Mouse (Mus musculus): ENCODE results near the gene Slc16a11. TPM values are rescaled to one million over a fixed set of nuclear protein-coding genes. Genes with fewer than 3 reads are reported as not detected.
A peak's percentile ranks its signal among the peaks of the same experiment; 100 is the strongest.

Gene Slc16a11
- total RNA-seq, 4 experiments from 2014 or later, result 32.3 to 43.4 (median 36.5) TPM

DNA sequence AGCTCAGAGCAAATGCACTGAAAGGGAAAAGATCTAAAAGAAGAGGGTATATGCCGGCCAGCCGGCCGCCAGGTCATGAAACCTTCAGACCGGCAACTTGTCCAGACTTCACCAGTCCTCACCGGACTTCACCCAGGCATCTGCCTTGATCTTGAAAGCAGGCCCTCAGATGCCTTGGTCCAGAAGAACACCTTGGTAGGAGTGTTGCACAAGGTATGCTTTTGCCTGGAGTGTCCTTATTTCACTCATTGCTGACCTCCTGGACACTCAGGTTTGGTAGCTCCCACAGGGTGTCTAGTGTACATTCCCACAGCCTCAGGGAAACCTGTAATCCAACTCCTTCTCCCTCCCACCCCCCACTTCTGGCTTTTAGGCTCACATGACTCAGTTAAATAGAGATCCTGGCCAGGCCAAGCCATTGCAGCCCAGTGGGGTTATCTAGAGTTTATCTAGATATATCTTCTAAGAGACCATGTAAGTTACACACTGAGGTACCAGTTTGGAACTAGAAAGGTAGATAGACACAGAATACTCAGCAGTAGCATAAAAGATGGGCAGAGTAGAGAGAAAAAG, 12.4 kb upstream of the Slc16a11 start:
- DNase-seq (ENCODE audit: low spot score in 2 of 2), result no peak

DNA sequence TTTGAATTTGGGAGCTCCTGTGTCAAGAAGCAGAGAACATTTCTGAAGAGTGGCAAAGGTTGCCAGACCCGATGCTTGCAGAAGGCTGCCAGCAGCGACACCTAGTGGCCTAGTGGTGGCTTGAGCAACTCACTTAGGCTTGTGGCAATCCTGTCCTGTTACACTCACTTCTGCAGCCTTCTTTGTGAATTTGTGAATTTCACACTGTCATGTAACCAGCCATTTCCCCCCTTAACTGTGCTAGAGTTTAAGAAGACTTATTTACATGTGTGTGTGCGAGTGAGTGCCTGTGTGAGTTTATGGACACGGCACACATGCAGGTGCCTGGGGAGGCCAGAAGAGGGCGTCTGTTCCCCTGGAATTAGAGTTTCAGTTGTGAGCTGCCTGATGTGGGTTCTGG, 10.9 kb upstream of the Slc16a11 start:
- peak in 1 of 2 experiments; percentile 59 for DNase-seq (ENCODE audit: low spot score in 2 of 2)

DNA sequence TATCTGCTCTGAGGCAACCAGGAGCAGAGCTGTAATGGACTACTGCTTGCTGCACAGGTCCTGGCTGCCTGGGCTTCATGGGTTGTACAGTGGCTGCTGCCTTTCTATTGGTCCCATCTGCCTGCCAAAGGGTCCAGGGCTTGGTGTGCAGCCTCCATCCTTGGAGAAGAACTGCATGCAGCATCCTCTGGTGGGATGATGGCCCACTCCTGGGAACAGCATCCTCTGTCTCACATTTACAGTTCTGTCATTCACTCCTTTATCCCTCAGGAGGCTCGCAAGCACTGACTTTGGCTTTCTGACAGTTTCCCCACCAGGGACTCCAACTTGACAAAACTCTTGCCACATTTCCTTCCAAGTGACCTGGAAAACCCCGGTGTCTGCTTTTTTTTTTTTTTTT, 5.8 kb upstream of the Slc16a11 start:
- no peak for DNase-seq (ENCODE audit: low spot score in 2 of 2)

DNA sequence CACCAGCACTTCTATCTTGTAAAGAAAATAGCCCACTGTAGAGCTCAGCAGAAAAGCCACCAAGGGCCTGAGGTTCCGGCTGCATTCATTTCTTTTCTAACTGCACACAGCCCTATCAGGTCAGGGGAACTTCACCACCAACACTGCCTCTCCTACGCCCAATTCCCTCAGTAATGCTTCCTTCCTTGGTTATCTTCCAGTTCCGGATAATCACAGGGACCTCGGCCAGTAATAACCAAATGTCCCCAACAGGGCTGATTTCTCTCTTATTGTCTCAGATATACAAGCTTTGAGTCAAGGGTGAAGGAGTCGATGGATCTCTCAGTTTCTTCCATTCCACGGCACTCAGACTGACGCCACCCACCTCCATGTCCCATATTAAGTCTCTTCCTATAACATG, 5.3 kb upstream of the Slc16a11 start:
- no peak for DNase-seq (ENCODE audit: low spot score in 2 of 2)

DNA sequence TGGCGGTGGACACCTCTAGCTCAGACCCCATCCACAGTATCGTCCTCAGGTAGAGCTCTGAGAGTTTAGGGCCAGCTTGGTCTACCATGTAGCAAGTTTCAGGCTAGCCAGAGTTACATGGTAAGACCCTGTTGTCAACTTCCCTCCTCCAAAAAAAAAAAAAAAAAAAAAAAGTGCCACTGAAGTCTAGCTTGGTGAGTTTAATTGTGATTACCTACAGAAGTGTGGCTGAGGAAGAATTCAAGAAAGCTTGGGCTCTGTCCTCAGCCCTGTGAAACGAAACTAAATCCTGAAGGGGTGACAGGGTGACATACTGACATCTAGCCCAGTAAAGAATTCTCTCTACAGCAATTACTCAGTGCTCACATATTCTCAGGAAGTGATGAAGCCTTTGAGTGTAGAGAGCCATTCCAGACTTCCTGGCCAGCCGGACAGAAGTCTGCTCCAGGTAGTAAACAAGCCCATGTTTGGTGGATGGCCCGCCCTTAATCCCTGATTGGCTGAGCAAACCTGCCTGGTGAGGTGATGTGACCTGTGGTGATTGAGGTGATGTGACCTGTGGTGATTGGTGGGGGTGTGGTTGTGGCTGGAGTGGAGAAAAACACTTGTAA, 3.7 kb upstream of the Slc16a11 start:
- DNase-seq (ENCODE audit: low spot score in 2 of 2), result no peak

DNA sequence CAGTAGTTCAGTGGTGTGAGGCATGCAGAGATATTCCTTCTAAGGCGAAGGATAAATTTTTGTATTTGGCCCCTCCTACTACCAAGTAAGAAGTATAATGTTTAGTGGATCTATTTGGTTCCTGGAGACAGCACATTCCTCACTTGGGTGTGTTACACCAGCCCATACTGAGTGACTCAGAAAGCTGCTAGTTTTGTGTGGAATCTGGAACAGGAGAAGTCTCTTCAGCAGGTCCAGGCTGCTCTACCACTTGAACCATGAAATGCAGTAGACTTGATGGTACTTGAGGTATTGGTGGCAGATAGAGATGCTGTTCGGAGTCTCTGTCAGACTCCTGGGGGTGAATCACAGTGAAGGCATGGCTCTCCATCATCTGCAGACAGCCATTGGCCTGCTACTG, 1.9 kb upstream of the Slc16a11 start:
- no peak for DNase-seq (ENCODE audit: low spot score in 2 of 2)

DNA sequence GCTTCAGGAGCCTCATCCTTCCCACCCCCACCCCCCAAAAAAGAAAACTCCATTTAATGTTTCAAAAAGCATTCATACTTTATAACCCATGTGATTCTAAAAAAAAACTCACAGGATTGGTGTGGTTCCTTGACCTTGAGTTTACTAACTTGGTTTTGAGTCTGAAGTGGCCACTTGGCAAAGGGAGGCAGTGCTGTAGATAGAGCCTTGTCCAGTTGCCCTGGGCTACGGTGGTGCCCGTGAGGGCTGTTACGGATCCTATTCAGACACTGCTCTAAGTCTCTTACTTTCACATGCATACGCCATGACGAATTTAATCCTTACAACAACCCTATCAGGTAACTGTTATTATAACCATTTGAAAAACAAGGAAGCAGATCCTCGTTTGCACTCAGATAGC, 580 bp upstream of the Slc16a11 start:
- DNase-seq (ENCODE audit: low spot score in 2 of 2), result no peak

DNA sequence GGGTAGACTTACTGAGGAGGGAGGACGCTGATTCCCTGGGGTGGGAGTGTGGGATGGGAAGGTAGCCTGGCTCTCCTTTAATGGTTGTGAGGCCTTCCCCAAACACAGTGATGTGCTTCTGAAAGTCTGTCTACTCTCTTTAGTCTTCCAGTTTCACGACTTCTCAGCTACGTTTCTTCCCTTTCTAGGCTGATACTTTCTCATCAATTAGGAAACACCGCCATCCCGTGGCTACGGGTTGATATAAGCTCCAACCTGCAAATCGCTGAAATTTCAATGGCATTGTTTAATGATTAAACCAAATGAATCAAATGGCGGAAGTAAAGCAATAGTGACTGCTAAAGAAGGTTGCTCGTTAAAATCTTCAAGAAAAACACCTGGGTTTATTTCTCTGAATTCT, 344 bp downstream of the Slc16a11 start:
- DNase-seq (ENCODE audit: low spot score in 2 of 2), result no peak

DNA sequence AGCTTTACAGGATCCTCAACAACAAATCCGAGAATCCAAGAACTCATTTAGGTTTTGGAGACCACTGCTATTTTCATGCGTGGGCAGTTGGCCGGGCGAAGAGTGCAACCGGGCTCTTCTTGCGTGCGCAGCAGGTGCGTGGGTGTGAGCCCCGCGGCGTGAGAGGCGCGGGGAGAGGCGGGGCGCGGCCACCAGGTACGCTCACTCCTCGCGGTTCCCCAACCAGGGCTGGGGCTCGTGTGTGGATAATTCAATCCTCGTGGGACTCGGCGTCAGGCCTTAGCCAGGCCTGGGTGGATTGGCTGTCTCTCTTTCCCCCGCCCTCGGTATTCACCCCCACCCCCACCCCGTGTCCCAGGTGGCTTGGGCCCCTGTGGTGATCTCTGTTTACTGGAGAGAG, 1.2 kb downstream of the Slc16a11 start:
- DNase-seq (ENCODE audit: low spot score in 2 of 2), result peak in 1 of 2 experiments; percentile 57

DNA sequence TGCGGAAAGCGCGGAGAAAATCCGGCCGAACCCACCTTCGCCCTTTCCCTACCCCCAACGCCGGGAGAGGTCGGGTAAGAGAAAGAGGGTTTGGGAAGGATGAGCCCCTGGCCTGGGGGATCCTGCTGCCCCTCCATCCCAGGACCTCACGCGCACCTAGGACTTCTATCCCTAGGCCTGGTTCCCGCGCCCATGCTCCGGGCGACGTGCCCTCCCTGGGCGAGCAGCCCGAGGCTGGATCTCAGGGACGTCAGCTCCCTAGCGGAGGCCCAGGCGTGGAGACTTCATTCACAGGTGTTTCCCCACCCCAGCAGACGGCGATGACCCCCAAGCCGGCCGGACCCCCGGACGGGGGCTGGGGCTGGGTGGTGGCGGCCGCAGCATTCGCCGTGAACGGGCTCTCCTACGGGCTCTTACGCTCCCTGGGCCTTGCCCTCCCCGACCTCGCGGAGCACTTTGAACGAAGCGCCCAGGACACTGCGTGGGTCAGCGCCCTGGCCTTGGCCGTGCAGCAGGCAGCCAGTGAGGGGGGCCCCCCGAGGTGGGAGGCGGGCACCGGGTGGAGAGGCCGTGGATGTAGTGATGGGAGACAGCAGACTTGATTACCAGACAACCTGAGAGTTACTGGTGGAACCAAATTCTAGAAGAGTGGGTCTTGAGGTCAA, 1.8 kb downstream of the Slc16a11 start:
- DNase-seq (ENCODE audit: low spot score in 2 of 2), result no peak

DNA sequence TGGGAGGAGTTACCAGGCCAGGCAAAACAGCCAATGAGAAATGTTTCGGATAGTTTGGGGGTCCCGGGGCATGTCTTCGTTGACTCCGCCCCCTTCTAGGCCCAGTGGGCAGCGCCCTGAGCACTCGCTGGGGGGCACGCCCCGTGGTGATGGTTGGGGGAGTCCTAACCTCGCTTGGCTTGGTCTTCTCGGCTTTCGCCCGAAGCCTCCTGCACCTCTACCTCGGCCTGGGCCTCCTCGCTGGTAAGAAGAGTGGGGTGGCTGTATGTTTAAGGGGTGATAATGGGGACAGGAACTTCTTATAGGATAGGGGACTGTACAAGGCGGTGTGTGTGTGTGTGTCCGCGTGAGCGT, 2.3 kb downstream of the Slc16a11 start:
- no peak for DNase-seq (ENCODE audit: low spot score in 2 of 2)

DNA sequence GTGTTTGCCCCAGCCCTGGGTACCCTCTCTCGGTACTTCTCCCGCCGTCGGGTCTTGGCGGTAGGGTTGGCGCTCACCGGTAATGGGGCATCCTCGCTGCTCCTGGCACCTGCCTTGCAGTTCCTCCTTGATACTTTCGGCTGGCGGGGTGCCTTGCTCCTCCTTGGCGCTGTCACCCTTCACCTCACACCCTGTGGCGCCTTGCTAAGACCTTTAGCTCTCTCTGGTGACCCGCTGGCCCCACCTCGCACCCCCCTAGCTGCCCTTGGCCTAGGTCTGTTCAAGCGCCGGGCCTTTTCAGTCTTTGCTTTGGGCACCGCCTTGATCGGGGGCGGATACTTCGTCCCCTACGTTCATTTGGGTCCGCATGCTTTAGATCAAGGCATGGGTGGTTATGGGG, 2.7 kb downstream of the Slc16a11 start:
- no peak for DNase-seq (ENCODE audit: low spot score in 2 of 2)

DNA sequence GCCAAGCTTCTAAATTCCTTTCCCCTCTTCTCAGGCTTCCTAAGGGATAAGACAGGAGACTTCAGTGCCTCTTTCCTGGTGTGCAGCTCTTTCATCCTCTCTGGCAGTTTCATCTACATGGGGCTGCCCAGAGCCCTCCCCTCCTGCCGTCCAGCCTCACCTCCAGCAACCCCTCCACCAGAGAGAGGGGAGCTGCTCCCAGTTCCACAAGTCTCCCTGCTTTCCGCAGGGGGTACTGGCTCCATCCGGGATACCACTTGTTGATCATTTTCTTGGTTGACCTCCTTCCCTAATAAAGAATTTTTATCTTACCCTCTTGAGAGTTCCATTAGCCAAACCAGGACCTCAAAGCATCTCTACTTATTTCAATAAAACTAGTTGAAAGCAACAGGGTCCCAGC, 3.6 kb downstream of the Slc16a11 start:
- DNase-seq (ENCODE audit: low spot score in 2 of 2), result no peak

DNA sequence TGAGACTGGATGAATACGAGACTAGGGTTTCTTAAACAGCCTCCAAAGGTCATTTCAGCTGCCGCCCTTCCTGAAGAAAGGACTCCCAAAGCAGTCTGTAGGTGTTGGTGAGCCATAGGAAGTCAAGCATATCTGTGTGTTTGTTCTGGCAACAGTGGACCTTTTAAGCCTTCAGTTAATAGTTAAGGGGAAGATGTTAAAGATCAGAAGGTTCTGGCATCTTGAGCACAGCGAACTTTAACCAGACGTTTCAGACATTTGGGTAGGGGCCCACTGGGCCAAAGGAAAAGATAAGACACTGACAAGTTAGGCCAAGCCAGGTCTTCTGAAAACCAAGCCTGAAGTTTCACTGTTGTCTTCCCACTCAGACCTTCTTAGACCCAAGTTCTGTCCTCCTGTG, 5.5 kb downstream of the Slc16a11 start:
- DNase-seq (ENCODE audit: low spot score in 2 of 2), result no peak

DNA sequence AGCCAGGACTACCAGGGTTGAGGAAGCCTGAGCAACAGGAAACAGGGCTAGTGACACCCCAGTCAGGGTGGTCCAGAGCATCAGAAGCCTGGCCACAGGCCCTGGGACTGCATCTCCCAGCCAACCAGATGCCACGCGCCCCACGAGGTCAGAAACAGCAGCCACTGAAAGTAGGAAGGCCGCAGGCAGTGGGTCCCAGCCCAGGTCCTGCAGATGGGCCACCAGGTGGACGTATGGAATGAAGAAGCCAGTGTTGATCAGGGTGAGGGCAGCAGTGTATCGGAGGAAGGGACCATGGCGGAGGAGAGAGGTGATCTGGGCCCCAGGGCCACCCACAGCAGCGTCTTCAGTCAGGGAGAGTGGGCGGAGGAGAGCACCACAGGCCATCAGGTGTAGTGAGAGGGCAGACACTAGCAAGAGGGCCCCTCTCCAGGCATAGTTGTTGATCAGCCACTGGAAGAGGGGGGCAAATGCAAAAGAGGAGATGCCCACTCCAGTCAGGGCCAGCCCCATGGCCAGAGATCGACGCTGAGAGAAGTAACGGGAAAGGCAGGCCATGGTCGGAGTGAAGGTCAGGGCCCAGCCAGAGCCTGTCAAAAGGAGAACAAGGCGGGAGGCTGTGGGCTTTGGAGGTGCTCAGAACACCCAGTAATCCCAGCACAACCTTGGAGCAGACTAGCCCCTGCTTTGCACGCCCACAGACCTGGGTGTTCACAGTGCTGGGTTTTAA, 6.4 kb downstream of the Slc16a11 start:
- no peak for DNase-seq (ENCODE audit: low spot score in 2 of 2)

DNA sequence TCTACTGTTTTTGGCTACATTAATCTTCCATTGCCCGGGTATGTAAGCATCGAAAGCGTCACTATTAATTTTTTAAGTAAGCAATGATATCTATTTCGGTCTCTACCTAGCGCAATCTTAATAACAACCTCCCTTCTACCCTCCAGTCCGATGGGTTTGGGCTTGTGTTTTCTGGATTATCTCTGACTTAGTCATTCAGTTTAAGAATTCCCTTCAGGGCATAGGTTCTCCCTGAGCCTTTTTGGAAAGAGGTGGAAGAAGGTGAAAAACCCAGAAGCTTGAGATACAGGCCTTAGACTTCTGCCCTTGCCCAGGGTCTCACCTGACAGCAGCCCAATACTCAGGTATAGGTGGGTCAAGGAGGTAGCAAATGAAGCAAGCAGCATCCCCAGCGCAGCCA, 7.3 kb downstream of the Slc16a11 start:
- no peak for DNase-seq (ENCODE audit: low spot score in 2 of 2)

DNA sequence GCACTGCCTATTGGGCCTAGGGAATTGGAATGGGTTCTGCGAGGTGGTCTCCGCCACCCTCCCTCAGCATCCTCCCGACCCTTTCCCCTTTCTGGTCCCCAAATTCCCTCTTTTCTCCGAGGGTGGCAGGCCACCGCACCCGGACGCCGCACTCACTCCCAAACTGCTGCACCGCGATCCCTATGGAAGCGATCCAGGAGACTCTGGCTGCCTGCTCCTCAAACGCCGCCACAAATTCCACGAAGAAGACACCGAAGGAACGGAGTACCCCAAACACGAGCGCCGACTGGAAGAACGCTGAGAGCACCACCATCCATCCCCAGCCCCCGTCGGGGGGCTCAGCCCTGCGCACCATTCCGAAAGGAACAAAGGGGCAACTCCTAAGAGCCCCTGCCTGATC, 7.8 kb downstream of the Slc16a11 start:
- peak in 1 of 2 experiments; percentile 34 for DNase-seq (ENCODE audit: low spot score in 2 of 2)

DNA sequence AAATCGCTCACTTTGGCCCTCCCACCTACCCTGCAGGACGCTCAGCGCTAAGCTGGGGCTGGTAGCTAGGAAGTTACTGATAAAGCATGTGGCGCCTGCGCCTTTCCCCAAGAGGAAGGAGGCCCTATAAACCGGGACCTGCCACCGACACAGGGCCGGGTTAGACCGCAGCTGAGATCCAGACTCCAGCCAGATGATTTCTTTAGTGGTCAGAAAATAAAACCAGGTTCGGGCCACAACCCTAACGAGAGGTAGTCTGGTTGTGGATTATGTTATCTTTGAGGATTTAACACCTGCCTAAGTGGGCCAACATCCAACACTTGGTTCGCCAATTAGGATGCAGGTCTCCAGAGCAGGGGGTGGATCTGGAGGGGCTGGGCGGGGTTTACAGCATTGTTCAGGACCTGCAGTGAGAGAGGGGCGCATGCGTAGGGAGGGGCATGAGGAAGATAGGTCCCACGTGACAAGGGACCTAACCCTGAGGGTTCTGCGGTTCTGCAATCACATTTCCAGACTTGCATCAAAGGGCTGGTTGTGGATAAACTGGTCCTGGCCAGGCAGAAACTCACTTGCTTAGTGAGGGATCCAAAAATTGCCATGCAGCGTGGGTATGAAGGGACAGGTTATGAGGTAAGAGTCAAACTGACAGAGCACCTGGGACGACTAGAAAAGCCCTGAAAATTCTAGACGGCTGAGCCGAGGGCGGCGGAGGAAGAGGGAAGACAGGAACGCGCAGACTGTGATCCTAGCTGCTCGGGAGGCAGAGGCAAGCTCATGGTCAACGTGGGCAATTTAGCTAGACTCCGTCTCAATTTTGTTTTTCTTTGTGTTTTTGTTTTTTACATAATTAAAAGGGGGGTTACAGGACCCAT, 8.4 kb downstream of the Slc16a11 start, which contains the start of gene Slc16a13:
Slc16a13 (minus strand) TSS at position 334 of the 872 bp plus-strand sequence.
- peak; percentile 84 to 97 for DNase-seq (ENCODE audit: low spot score in 2 of 2)

DNA sequence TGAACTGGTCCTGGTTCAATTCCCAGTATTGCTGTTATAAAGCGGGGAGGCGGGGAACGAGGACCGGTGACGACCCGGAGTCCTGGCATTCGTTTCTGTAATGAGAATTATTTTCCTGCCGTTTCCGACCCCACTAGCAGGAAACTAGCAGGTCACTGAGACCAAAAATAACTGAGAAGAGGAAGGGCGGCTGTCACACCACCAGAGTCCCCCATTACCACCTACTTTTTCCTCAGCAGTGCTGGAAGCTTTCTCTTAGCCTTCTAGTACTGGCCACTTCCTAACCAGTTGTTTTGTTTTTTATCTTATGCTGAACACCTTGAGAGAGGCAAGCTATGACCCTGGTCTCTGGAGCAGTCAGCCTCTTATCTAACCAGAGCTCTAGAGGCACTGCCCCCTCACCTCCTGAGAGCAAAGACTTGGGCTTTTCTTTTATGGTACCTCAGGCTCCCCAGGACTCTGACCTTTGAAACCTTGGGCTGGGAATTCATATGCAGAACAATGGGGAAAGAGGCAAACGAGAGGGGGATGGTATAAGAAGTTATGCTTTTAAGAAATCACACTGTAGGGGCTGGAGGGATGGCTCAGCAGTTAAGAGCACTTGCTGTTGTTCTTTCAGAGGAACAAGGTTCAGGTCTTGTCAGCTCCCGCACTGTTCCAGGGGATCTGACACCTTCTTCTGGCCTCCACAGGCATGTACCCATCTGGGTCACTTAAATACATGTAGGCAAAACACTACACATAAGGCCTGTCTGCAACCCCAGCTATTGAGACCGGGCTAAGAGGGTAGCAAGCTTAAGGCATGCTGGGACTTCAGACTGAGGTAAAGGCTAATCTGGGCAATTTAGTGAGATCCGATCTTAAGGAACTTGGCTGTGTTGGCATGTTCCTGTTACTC, 9.3 kb downstream of the Slc16a11 start:
- DNase-seq (ENCODE audit: low spot score in 2 of 2), result no peak

DNA sequence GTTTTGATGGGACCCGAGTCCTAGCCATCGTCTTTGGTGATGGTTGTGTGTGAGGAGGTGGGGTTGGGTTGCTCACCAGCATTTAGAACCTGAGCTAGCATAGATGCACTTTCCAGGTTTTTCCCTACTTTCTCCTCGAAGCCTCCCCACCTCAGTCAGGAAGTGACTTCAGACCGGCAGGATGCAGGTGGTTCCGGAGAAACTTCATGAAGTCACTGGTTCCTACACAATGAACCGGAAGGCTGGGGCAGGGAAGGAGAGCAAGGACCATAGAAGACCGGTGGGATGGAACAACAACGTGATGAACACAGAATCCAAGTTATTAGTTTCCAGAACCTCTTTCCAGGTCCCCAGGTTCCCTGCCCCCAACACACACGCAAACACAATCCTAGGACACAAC, 11.2 kb downstream of the Slc16a11 start:
- no peak for DNase-seq (ENCODE audit: low spot score in 2 of 2)
